Mouse (Mus musculus): Measurements from ENCODE around the gene Gjc1. TPM values are rescaled to one million over a fixed set of nuclear protein-coding genes. Genes with fewer than 3 reads are reported as not detected.

Gene Gjc1
- polyA plus RNA-seq, 1 experiment from 2014 or later, result 33.9 TPM

DNA sequence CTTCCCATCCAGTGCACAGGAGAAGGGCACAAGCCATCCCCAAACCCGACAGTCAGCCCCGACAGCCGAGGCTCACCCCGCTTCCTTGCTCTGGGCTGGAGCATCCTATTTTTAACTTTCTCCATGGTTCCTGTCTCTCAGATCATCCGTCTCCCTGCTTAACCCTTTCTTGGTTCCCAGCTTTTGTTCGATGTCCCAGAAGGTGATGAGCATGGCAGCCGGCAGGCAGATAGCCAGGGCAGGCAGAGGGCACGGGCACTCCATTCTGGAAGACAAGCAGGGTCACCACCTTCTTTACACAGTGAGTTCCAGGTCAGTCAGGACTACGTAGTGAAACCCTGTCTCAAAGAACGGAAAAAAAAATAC is 38.5 kb downstream of the Gjc1 start:
- no peak for DNase-seq (ENCODE audit: low read depth, low spot score)
- no peak for TF ChIP-seq CTCF (IDR thresholded peaks at IDR 0.05)
- no peaks in the 10 kb centered on the region for H3K27me3 ChIP-seq
- ChIA-PET POLR2A (no interaction called here), CTCF (no interaction called here)
- in situ Hi-C loops (cut with MboI; ENCODE audit: low pct_unique_long_range_greater_than_20kb), result no loop called here
- no peak for ATAC-seq

DNA sequence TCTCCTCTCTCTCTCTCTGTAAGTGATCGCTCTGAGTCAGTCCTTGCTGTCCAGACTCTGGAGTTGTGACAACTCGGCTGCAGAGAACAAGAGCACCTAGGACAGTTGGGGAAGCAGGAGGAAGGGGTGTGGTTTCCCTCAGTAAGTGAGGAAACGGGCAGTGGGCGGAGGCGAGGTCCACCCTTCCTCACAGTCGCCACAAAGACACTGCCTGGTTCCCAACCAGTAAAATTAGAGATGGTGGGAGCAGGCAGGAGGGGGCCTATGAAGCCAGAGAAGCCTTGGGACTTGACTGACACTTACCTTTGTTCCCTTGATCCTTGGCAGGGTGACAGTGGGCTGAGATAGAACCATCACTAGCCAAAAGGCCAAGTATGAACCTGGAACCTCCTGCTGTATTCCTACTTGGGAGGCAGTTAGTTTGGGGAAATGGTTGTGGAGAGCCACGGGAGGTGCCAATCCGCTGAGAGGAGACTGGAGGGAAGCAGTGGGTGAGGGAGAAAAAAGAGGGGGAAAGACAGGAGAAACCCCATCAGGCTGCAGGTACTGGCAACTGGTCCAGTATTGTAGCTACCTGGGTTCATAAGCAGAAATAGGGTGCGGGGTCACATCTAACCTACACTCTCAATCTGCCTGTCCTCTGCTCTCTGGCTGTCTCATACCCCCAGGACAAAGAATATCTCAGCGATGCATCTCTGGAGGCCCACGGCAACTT is 39.1 kb downstream of the Gjc1 start:
- CTCF ChIA-PET, result no interaction called here
- POLR2A ChIA-PET, result no interaction called here
- TF ChIP-seq CTCF (IDR thresholded peaks at IDR 0.05), result no peak
- H3K27me3 ChIP-seq, result no peaks in the 10 kb centered on the region
- DNase-seq (ENCODE audit: low read depth, low spot score) (no peak), ATAC-seq (no peak)
- in situ Hi-C loops (cut with MboI; ENCODE audit: low pct_unique_long_range_greater_than_20kb), result no loop called here

DNA sequence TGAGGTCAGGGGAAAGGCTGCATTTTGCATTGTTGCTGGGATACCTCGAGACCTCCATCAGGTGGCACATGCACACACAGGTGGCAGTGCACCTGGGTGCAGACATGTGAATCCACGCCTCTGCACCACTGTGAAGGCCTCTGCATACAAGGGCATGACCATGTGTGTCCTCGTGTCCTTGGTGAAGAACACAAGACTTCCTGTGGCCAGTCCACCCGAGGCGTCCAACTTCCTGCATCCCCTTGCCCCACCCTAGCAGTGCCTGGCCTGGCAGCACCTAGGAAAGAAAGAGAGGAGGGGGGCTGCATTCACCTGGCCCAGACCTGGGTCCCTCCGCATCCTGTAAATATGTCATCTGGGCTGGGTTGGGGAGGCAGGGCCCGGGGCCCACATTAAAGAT is 39.7 kb downstream of the Gjc1 start:
- POLR2A ChIA-PET, result no interaction called here

DNA sequence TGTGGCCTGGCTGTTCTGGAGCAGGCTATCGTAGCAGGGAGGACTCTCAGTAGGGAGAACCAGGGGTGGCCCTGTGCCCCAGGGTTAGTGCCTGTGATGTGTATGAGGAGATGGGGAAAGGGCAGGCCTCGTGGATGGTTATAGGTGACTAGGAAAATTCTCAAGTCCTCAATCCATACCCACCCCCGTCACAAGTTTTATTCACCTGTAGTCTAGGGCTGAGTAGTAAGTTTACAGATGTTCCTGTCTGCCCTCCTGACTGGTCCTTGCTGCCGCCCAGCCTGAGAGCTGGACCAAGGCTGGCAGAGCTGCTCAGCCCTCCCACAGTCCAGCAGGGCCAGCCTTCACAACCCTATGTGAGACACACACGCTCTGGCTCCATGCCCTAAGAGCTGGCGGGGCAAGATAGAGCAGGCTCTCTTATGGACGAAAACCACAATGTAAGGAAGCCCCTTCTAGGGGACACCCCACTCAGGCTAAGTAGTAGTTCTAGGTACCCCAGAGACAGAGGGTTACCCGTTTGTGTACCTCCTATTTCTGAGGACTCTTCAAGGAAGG is 40.3 kb downstream of the Gjc1 start:
- no peak for DNase-seq (ENCODE audit: low read depth, low spot score)
- no peaks in the 10 kb centered on the region for H3K27me3 ChIP-seq
- ChIA-PET POLR2A (no interaction called here), CTCF (no interaction called here)
- TF ChIP-seq CTCF (IDR thresholded peaks at IDR 0.05), result no peak
- no peak for ATAC-seq
- in situ Hi-C loops (cut with MboI; ENCODE audit: low pct_unique_long_range_greater_than_20kb), result loop anchor here (5.0 kb wide), 2 partner anchors 43 to 73 kb away; no protein-coding TSS in a partner anchor

More for the DNA sequence above, 39.7 kb downstream of the Gjc1 start:
- in situ Hi-C loops (cut with MboI; ENCODE audit: low pct_unique_long_range_greater_than_20kb), result loop anchor here (5.0 kb wide), 2 partner anchors 42 to 72 kb away; no protein-coding TSS in a partner anchor
- ATAC-seq, result no peak
- DNase-seq (ENCODE audit: low read depth, low spot score), result no peak
- no peaks in the 10 kb centered on the region for H3K27me3 ChIP-seq
- CTCF ChIA-PET, result no interaction called here
- TF ChIP-seq CTCF (IDR thresholded peaks at IDR 0.05), result no peak

DNA sequence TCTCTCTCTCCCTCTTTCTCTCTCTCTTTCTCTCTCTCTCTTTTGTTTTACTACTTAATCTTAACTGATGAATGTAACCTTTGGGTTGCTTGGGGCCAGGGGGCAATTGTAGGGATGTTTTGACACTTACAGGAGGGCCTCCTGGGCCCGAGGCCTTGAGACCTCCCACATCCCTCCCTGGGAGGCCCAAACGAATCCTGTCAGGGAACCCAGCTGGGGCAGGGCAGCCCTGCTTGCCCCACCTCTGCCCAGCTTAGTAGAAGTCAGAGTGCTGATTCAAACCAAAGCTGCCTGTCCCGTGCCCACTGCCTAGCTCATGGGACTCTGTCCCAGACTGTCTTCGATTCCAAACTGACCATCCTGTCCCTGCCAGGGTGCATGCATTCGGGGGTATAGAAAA is 40.9 kb downstream of the Gjc1 start:
- in situ Hi-C loops (cut with MboI; ENCODE audit: low pct_unique_long_range_greater_than_20kb), result loop anchor here (5.0 kb wide), 2 partner anchors 44 to 74 kb away; no protein-coding TSS in a partner anchor
- DNase-seq (ENCODE audit: low read depth, low spot score) (no peak), ATAC-seq (no peak)
- TF ChIP-seq CTCF (IDR thresholded peaks at IDR 0.05), result no peak
- no peaks in the 10 kb centered on the region for H3K27me3 ChIP-seq
- CTCF ChIA-PET, result interaction anchor here (1.7 kb wide), 1 partner anchor 74 kb away, joined by 5 read pairs; no protein-coding TSS in a partner anchor
- POLR2A ChIA-PET, result no interaction called here

DNA sequence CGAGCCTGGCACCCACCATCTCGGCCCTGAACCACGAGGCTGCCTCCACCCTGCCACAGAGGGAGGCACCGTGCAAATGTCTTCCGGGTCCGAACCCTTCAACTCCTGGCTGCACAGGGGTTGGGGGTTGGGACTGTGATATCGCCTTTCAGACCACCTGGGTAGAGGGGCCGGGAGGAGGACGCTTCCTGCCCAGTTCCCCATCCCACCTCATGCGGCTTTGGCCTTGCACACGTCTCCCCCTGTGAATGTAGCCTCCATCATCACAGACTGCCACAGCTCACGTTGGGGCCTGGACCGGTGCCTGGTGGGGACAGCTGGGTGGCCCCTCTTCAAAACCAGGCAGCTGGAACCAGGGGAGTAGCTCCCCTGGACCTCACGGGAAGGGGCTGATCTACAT is 41.3 kb downstream of the Gjc1 start:
- ChIA-PET CTCF (interaction anchor here (0.7 to 1.7 kb wide), 5 partner anchors 19 to 82 kb away, joined by 3 to 6 read pairs (median 4); no protein-coding TSS in a partner anchor), POLR2A (no interaction called here)
- DNase-seq (ENCODE audit: low read depth, low spot score), result no peak
- in situ Hi-C loops (cut with MboI; ENCODE audit: low pct_unique_long_range_greater_than_20kb), result loop anchor here (5.0 kb wide), 2 partner anchors 44 to 74 kb away; no protein-coding TSS in a partner anchor
- no peak for ATAC-seq
- H3K27me3 ChIP-seq, result no peaks in the 10 kb centered on the region
- no peak for TF ChIP-seq CTCF (IDR thresholded peaks at IDR 0.05)

DNA sequence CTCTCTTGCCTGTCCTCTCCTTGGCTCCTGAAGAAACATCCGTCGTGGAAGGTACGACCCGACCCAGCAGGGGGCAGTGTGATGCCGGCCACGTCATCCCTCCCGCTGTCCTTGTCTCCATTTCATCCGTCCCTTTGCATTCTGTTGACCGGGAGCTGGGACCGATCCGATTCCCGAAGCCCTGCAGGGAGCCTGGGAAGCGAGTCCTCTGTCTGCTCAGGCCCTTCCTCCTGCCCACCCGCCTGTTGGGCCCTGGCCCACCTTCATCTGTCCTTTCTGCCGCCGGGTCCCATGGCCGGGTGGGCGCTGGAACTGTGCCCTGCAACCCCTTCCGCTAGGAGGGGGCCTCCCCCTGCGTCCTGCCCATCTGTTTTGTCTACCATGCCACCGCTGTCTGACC is 41.9 kb downstream of the Gjc1 start:
- ChIA-PET POLR2A (interaction anchor here (0.8 kb wide), 1 partner anchor 11 kb away, joined by 3 read pairs; no protein-coding TSS in a partner anchor), CTCF (interaction anchor here (0.7 to 1.7 kb wide), 8 partner anchors 11 to 83 kb away, joined by 3 to 6 read pairs (median 3); no protein-coding TSS in a partner anchor)
- in situ Hi-C loops (cut with MboI; ENCODE audit: low pct_unique_long_range_greater_than_20kb), result loop anchor here (5.0 kb wide), 2 partner anchors 45 to 75 kb away; no protein-coding TSS in a partner anchor
- H3K27me3 ChIP-seq, result no peaks in the 10 kb centered on the region
- no peak for TF ChIP-seq CTCF (IDR thresholded peaks at IDR 0.05)
- ATAC-seq (no peak), DNase-seq (ENCODE audit: low read depth, low spot score) (no peak)

DNA sequence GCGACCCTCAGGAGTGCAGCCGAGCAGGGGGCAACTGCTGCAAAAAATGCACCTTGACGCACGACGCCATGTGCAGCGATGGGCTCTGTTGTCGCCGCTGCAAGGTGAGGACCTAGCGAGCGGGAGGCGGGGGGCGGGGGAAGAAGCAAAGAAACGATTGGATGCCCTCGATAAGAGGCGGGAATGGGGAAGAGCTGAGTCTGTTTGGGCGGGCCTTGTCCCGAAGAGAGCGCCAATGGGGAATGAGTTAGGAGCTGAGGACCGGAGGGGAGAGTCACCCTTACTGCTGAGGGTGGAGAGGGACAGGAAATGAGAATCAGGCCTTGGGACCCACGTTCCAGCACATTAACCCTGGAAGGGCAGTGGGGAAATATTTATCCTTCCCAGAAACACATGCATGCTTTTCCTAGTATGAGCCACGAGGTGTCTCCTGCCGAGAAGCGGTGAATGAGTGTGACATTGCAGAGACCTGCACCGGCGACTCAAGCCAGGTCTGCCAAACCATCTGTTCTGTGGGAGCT is 44.8 kb downstream of the Gjc1 start:
- H3K27me3 ChIP-seq, result no peaks in the 10 kb centered on the region
- no peak for TF ChIP-seq CTCF (IDR thresholded peaks at IDR 0.05)
- ChIA-PET POLR2A (interaction anchor here (0.6 to 1.8 kb wide), 3 partner anchors 16 to 77 kb away, joined by 3 to 6 read pairs (median 4); no protein-coding TSS in a partner anchor), CTCF (interaction anchor here (0.7 to 3.7 kb wide), 18 partner anchors 9 to 109 kb away, joined by 3 to 26 read pairs (median 4); no protein-coding TSS in a partner anchor)
- DNase-seq (ENCODE audit: low read depth, low spot score), result peak; percentile 72
- peak; percentile 76 for ATAC-seq
- in situ Hi-C loops (cut with MboI; ENCODE audit: low pct_unique_long_range_greater_than_20kb), result loop anchor here (5.0 to 25.0 kb wide), 3 partner anchors 48 to 213 kb away; no protein-coding TSS in a partner anchor

DNA sequence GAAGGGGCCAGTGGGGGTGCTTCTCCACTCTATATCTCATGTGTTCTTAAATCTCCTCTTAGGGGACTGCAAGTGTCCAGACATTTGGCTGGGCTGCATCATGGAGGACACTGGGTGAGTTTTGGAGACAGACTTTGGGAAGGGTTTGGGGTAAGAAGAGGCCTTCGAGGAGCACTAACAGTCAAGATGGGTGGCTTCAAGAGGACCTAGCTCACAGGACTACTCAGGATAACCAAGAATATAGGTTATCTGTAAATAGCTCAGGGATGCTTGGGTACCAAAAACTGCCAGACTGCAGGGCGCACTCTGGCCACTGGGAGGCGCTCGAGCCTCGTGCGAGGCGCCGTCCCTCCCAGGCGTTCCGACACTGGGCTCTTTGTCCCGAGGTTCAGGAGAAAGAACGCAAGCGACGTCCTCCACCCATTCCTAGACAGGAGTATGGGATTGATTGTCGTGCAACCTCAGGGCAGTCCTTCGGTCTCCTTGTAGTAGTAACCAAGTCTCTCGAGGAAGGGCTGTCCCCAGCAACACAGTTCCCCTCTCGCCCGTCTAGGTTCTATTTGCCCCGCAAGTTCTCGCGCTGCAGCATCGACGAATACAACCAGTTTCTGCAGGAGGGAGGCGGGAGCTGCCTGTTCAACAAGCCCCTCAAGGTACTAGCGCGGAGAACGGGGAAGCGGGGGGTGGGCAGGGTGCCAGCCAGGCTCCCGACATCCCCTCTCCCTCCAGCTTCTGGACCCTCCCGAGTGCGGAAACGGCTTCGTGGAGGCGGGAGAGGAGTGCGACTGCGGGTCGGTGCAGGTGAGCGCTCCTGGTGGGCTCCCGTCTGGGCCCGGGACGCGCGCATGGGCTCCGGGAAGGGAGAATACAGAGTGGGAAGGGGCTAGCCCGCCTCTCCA is 45.5 kb downstream of the Gjc1 start:
- TF ChIP-seq CTCF (IDR thresholded peaks at IDR 0.05), result no peak
- no peaks in the 10 kb centered on the region for H3K27me3 ChIP-seq
- DNase-seq (ENCODE audit: low read depth, low spot score), result peak; percentile 50
- peak; percentile 45 for ATAC-seq
- POLR2A ChIA-PET, result interaction anchor here (0.6 to 1.8 kb wide), 5 partner anchors 17 to 85 kb away, joined by 3 to 6 read pairs (median 3); no protein-coding TSS in a partner anchor
- in situ Hi-C loops (cut with MboI; ENCODE audit: low pct_unique_long_range_greater_than_20kb), result loop anchor here (25.0 kb wide), 1 partner anchor 213 kb away; no protein-coding TSS in a partner anchor
- CTCF ChIA-PET, result interaction anchor here (0.7 to 3.7 kb wide), 17 partner anchors 8 to 110 kb away, joined by 3 to 26 read pairs (median 4); no protein-coding TSS in a partner anchor

All from Patski (cell line).